Mouse (Mus musculus) brain, embryonic 14.5 days (tissue): ENCODE data around the gene Gkn1.

Source experiments
- CTCF ChIP-seq: fragments of 200-500 bp; IDR thresholded peaks from 2 replicates; pipeline ENCODE4 v1.5.1; 2012; ENCODE audit warnings: inconsistent platforms, mild to moderate bottlenecking, moderate library complexity, borderline replicate concordance; ENCODE audit not compliant: insufficient read depth, insufficient read length; ENCODE audit errors: extremely low read depth
- POLR2A ChIP-seq: fragments of 200-500 bp; IDR thresholded peaks from 2 replicates; pipeline ENCODE4 v1.6.1; 2012; ENCODE audit warnings: mild to moderate bottlenecking, inconsistent platforms, borderline replicate concordance; ENCODE audit not compliant: poor library complexity, insufficient read depth, insufficient read length, severe bottlenecking; ENCODE audit errors: extremely low read depth

GRCm38 (mm10) chr6:87316966-87317365 lies 33.8 kb downstream of the Gkn1 start:
- TF ChIP-seq POLR2A (no peak), CTCF (no peak)
